Mouse (Mus musculus): Measurements from ENCODE around the gene AI597479. TPM values are rescaled to one million over a fixed set of nuclear protein-coding genes. Genes with fewer than 3 reads are reported as not detected.

Gene AI597479
- total RNA-seq, 4 experiments from 2014 or later, result 23.2 to 25.6 (median 24.2) TPM

- DNase-seq (ENCODE audit: low spot score in 2 of 2), result no peak
These were observed 60.9 kb downstream of the AI597479 start for GRCm38 (mm10) chr1:43159429-43159828.

GRCm38 (mm10) chr1:43162394-43162793, 63.9 kb downstream of the AI597479 start:
- DNase-seq (ENCODE audit: low spot score in 2 of 2), result no peak

- no peak for DNase-seq (ENCODE audit: low spot score in 2 of 2)
These were observed 64.6 kb downstream of the AI597479 start for GRCm38 (mm10) chr1:43163084-43163466.

- DNase-seq (ENCODE audit: low spot score in 2 of 2), result peak; percentile 40 to 62
These were observed 65.2 kb downstream of the AI597479 start for GRCm38 (mm10) chr1:43163467-43164418.

GRCm38 (mm10) chr1:43164582-43164981, 66.1 kb downstream of the AI597479 start:
- no peak for DNase-seq (ENCODE audit: low spot score in 2 of 2)

Other genes with a start within 250 kb of the AI597479 start
- 10 to 100 TPM; 40.0 to 49.9 (median 46.9) TPM for gene Mrps9, start 247.5 kb upstream of the AI597479 start, total RNA-seq (2022)
- 10 to 100 TPM; 19.2 to 30.2 (median 22.7) TPM for gene Gpr45, start 145.8 kb upstream of the AI597479 start, total RNA-seq (2022)
- gene Tgfbrap1, start 73 bp upstream of the AI597479 start, total RNA-seq (2022), result 10 to 100 TPM; 40.2 to 44.5 (median 41.7) TPM
- gene Fhl2, start 98.3 kb downstream of the AI597479 start, total RNA-seq (2022), result 10 to 100 TPM; 32.1 to 48.0 (median 39.6) TPM

All from layer of hippocampus, adult 8-10 months (tissue).